Mouse (Mus musculus): ENCODE measurements around the gene D430041D05Rik. TPM values are rescaled to one million over a fixed set of nuclear protein-coding genes. Genes with fewer than 3 reads are reported as not detected.

D430041D05Rik gene
- polyA plus RNA-seq, 1 experiment from 2014 or later = 1.0 TPM

GRCm38 (mm10) chr2:104132266-104132859 lies 278.4 kb downstream of the D430041D05Rik start:
- Histone ChIP-seq H3K27me3 (replicated peaks; ENCODE audit: control insufficient read depth, insufficient read depth, low read length) (no peaks in the 10 kb centered on the region), H3K27ac (replicated peaks; ENCODE audit: low read depth, low read length) (no peak overlapping the region), H3K4me1 (ENCODE audit: control insufficient read depth, insufficient read depth, low read length) (no peaks in the 10 kb centered on the region), H3K4me2 (ENCODE audit: low read depth, low read length) (no peak overlapping the region), H3K9me3 (ENCODE audit: control insufficient read depth, low read length) (no peaks in the 10 kb centered on the region), H3K4me3 (ENCODE audit: low read depth, low read length) (no peak overlapping the region), H3K9ac (ENCODE audit: low read depth, low read length) (no peak overlapping the region), H3K36me3 (ENCODE audit: control insufficient read depth, insufficient read depth, low read length) (no peaks in the 10 kb centered on the region)
- DNase-seq (ENCODE audit: low spot score) (no peak), ATAC-seq (ENCODE audit: low read depth) (no peak)
- WGBS = 71% methylated on average over 7 of the region's 7 CpGs

DNA sequence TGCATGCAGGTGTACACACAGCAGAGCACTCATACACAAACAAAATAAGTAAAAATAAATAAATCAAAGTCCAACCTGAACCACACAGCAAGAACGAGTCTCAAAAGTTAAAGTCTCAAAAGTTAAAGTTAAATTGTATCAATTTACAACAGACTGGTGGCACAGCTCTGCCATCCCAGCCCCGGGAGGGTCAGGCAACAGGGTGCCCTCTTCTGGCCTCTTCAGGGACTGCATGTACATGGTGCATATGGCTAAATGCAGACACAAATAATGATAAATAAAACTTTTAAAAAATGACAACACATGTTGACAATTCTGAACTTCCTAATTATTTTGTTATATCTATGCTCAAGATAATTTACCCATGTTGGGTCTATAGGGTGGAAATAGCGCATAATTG lies 279.8 kb downstream of the D430041D05Rik start:
- H3K4me2 ChIP-seq (ENCODE audit: low read depth, low read length) = no peak overlapping the region
- no peak for DNase-seq (ENCODE audit: low spot score)

DNA sequence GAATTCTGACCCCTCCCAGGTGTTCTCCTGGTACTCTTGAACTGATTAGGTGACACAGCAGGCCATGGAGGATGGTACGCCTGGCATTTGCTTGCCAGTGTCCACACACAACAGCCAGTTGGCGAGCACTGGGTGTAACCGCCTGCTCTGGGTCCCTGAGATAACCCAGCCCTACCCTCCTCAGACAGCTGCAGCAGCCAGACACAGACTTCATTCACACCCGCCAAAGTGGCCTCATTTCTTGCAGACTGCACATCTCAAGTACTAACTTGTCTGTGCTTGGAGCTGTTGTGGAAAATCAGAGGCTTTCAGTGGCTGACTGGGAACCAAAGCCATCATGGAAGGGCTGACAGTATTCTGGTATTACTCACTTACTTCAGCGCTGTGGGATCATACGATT lies 280.6 kb downstream of the D430041D05Rik start:
- no peaks in the 10 kb centered on the region for H3K9me3 ChIP-seq (ENCODE audit: control insufficient read depth, low read length)
- no peaks in the 10 kb centered on the region for H3K36me3 ChIP-seq (ENCODE audit: control insufficient read depth, insufficient read depth, low read length)
- H3K27ac ChIP-seq (replicated peaks; ENCODE audit: low read depth, low read length) = no peak overlapping the region
- H3K4me3 ChIP-seq (ENCODE audit: low read depth, low read length) = no peak overlapping the region
- no peaks in the 10 kb centered on the region for H3K27me3 ChIP-seq (replicated peaks; ENCODE audit: control insufficient read depth, insufficient read depth, low read length)
- DNase-seq (ENCODE audit: low spot score) (peak; percentile 70), ATAC-seq (ENCODE audit: low read depth) (peak; percentile 56)
- 73% methylated on average over 6 of the region's 6 CpGs for WGBS
- no peaks in the 10 kb centered on the region for H3K4me1 ChIP-seq (ENCODE audit: control insufficient read depth, insufficient read depth, low read length)
- no peak overlapping the region for H3K4me2 ChIP-seq (ENCODE audit: low read depth, low read length)
- H3K9ac ChIP-seq (ENCODE audit: low read depth, low read length) = no peak overlapping the region

More for the DNA sequence above, 279.8 kb downstream of the D430041D05Rik start:
- Histone ChIP-seq H3K36me3 (ENCODE audit: control insufficient read depth, insufficient read depth, low read length) (no peaks in the 10 kb centered on the region), H3K9ac (ENCODE audit: low read depth, low read length) (no peak overlapping the region), H3K9me3 (ENCODE audit: control insufficient read depth, low read length) (no peaks in the 10 kb centered on the region), H3K27me3 (replicated peaks; ENCODE audit: control insufficient read depth, insufficient read depth, low read length) (no peaks in the 10 kb centered on the region), H3K4me1 (ENCODE audit: control insufficient read depth, insufficient read depth, low read length) (no peaks in the 10 kb centered on the region), H3K4me3 (ENCODE audit: low read depth, low read length) (no peak overlapping the region), H3K27ac (replicated peaks; ENCODE audit: low read depth, low read length) (no peak overlapping the region)
- ATAC-seq (ENCODE audit: low read depth) = no peak
- WGBS = 50% methylated on average over 3 of the region's 3 CpGs

GRCm38 (mm10) chr2:104128803-104129531 lies 281.8 kb downstream of the D430041D05Rik start:
- H3K4me2 ChIP-seq (ENCODE audit: low read depth, low read length) = no peak overlapping the region
- no peaks in the 10 kb centered on the region for H3K4me1 ChIP-seq (ENCODE audit: control insufficient read depth, insufficient read depth, low read length)
- ATAC-seq (ENCODE audit: low read depth) = no peak

DNA sequence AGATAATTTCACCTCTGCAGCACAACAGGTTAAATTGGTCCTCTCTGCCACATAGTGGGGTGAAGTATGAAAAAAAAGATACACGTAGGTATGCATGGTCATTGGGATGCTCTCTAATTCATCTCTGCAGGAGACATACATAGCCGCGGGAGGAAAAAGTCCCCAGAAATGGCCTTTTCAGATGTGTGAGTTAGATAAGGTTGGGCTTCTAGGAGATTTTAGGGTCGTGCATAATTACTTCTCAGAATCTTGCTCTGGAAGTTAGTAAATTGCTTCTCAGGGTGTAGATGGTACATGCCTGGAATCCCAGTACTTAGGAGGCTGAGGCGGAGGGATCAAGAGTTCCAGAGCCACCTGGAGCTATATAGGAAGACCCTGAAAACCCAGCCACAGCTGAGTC lies 286.7 kb downstream of the D430041D05Rik start:
- H3K9ac ChIP-seq (ENCODE audit: low read depth, low read length) = no peak overlapping the region
- no peak for ATAC-seq (ENCODE audit: low read depth)
- H3K4me3 ChIP-seq (ENCODE audit: low read depth, low read length) = no peak overlapping the region
- H3K4me1 ChIP-seq (ENCODE audit: control insufficient read depth, insufficient read depth, low read length) = 0 out of 2 replicates have a peak, but pooled peaks cover 5% of the 10 kb centered on the region
- no peak for DNase-seq (ENCODE audit: low spot score)
- H3K36me3 ChIP-seq (ENCODE audit: control insufficient read depth, insufficient read depth, low read length) = no peaks in the 10 kb centered on the region
- no peak overlapping the region for H3K4me2 ChIP-seq (ENCODE audit: low read depth, low read length)
- no peaks in the 10 kb centered on the region for H3K27me3 ChIP-seq (replicated peaks; ENCODE audit: control insufficient read depth, insufficient read depth, low read length)
- no peaks in the 10 kb centered on the region for H3K9me3 ChIP-seq (ENCODE audit: control insufficient read depth, low read length)
- H3K27ac ChIP-seq (replicated peaks; ENCODE audit: low read depth, low read length) = no peak overlapping the region
- WGBS = 68% methylated on average over 5 of the region's 5 CpGs

More at GRCm38 (mm10) chr2:104128803-104129531, 281.8 kb downstream of the D430041D05Rik start:
- H3K27ac ChIP-seq (replicated peaks; ENCODE audit: low read depth, low read length) = no peak overlapping the region
- H3K9ac ChIP-seq (ENCODE audit: low read depth, low read length) = no peak overlapping the region
- no peak overlapping the region for H3K4me3 ChIP-seq (ENCODE audit: low read depth, low read length)
- H3K27me3 ChIP-seq (replicated peaks; ENCODE audit: control insufficient read depth, insufficient read depth, low read length) = no peaks in the 10 kb centered on the region
- DNase-seq (ENCODE audit: low spot score) = no peak
- WGBS = 79% methylated on average over 13 of the region's 13 CpGs
- no peaks in the 10 kb centered on the region for H3K9me3 ChIP-seq (ENCODE audit: control insufficient read depth, low read length)
- H3K36me3 ChIP-seq (ENCODE audit: control insufficient read depth, insufficient read depth, low read length) = no peaks in the 10 kb centered on the region

- 40% methylated on average over 3 of the region's 3 CpGs for WGBS
- Histone ChIP-seq H3K4me1 (ENCODE audit: control insufficient read depth, insufficient read depth, low read length) (0 out of 2 replicates have a peak, but pooled peaks cover 5% of the 10 kb centered on the region), H3K9me3 (ENCODE audit: control insufficient read depth, low read length) (no peaks in the 10 kb centered on the region), H3K4me3 (ENCODE audit: low read depth, low read length) (peak overlapping the region; percentile 64), H3K4me2 (ENCODE audit: low read depth, low read length) (peak overlapping the region; percentile 94), H3K27ac (replicated peaks; ENCODE audit: low read depth, low read length) (no peak overlapping the region), H3K27me3 (replicated peaks; ENCODE audit: control insufficient read depth, insufficient read depth, low read length) (no peaks in the 10 kb centered on the region), H3K9ac (ENCODE audit: low read depth, low read length) (peak overlapping the region; percentile 69; the same call in 1 of the 2 replicates), H3K36me3 (ENCODE audit: control insufficient read depth, insufficient read depth, low read length) (no peaks in the 10 kb centered on the region)
- ATAC-seq (ENCODE audit: low read depth) (no peak), DNase-seq (ENCODE audit: low spot score) (no peak)
Measured at GRCm38 (mm10) chr2:104123540-104123939, 287.3 kb downstream of the D430041D05Rik start.

DNA sequence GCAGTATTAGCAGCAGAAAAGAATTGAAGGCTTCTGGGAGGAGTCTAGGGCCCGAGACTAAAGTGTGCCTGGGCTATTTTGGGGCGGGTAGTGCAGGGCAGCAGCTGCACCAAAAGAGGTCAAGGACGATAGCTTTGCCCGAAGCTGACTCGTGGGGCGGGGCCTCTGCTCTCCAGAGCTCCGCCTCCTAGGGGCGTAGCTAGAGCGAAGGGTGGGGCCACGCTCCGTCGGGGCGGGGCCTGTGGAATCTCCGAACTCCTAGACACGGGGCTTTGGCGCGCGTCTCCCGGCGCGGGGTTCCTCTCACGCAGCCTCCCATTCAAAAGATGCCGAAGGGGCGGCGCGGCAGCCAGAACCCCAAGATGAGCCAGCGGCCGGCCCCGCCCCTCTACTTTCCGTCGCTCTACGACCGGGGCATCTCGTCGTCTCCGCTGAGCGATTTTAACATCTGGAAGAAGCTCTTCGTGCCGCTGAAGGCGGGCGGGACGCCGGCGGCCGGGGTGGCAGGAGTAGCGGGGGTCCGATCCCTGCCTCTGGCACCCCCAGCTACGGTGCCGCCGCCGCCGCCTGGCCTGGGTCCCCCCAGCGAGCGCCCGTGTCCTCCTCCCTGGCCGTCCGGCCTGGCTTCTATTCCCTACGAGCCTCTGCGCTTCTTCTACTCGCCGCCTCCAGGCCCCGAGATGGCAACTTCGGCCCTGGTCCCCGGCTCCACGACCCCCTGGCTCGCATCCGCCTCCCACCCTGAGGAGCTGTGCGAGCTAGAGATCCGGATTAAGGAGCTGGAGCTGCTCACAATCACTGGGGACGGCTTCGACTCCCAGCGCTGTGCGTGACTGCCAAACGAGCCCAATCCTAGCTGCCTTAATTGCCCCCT lies 288.1 kb downstream of the D430041D05Rik start, which contains the start of gene A930018P22Rik:
TSS of gene A930018P22Rik (plus strand) at position 265 of the 874 bp plus-strand sequence.
- DNase-seq (ENCODE audit: low spot score) (peak; percentile 96), ATAC-seq (ENCODE audit: low read depth) (peak; percentile 96)
- Histone ChIP-seq H3K27me3 (replicated peaks; ENCODE audit: control insufficient read depth, insufficient read depth, low read length) (no peaks in the 10 kb centered on the region), H3K4me3 (ENCODE audit: low read depth, low read length) (peak within 1 kb of the TSS; percentile 64), H3K4me2 (ENCODE audit: low read depth, low read length) (peak within 1 kb of the TSS; percentile 94), H3K27ac (replicated peaks; ENCODE audit: low read depth, low read length) (no peak within 1 kb of the TSS; the same call in none of the 2 replicates), H3K36me3 (ENCODE audit: control insufficient read depth, insufficient read depth, low read length) (no peaks in the 10 kb centered on the region), H3K4me1 (ENCODE audit: control insufficient read depth, insufficient read depth, low read length) (0 out of 2 replicates have a peak, but pooled peaks cover 5% of the 10 kb centered on the region), H3K9ac (ENCODE audit: low read depth, low read length) (peak within 1 kb of the TSS; percentile 69), H3K9me3 (ENCODE audit: control insufficient read depth, low read length) (no peaks in the 10 kb centered on the region)
- under 1% methylated on average over 59 of the region's 74 CpGs for WGBS

Data from embryonic facial prominence, embryonic 14.5 days (tissue).